Comparison of ENCODE assay signal across 13 mouse cellular contexts in genomic region chr4:141338853-141339252, GRCm38 (mm10). TPM values are rescaled to one million over a fixed set of nuclear protein-coding genes. Genes with fewer than 3 reads are reported as not detected.
DNase-seq lines count a peak whose midpoint lies in the region; ATAC-seq lines count a peak whose summit lies in the region.
"Had no signal": no experiment of that assay in that cellular context is flagged by ENCODE, and none has a peak within 500 bp of the region (broad histone marks: within the 10 kb centered on the region; RNA-seq: fewer than 3 reads in every experiment).

No protein-coding gene starts in this region.

- no peak overlapping the region for H3K4me3 ChIP-seq in intestine, embryonic 14.5 days (ENCODE audit: low read depth, low read length)

- ATAC-seq in intestine, embryonic 14.5 days (replicated peaks; ENCODE audit: low FRiP score, low TSS enrichment, low read depth), result no peak

- no peak overlapping the region for H3K4me2 ChIP-seq in intestine, embryonic 14.5 days (ENCODE audit: low read length)

- no peaks in the 10 kb centered on the region for H3K27me3 ChIP-seq in intestine, embryonic 14.5 days (replicated peaks; ENCODE audit: control insufficient read depth, insufficient read depth, low read length)

- H3K27ac ChIP-seq in intestine, embryonic 14.5 days (ENCODE audit: low read depth), result peak overlapping the region; percentile 65

- no peak overlapping the region for H3K9ac ChIP-seq in intestine, embryonic 14.5 days (ENCODE audit: low read length)

- WGBS in intestine, embryonic 14.5 days, result 0% methylated on average over 1 of the region's 1 CpGs

- H3K4me1 ChIP-seq in intestine, embryonic 14.5 days (replicated peaks; ENCODE audit: control insufficient read depth, insufficient read depth, low read length), result peaks cover 25% of the 10 kb centered on the region

- H3K9me3 ChIP-seq in intestine, embryonic 14.5 days (ENCODE audit: control insufficient read depth, low read length), result no peaks in the 10 kb centered on the region

- DNase-seq in kidney, postnatal 10 days, result peak; percentile 42
- DNase-seq in kidney, postnatal 36 days, result no peak
- peak; percentile 85 for DNase-seq in R1 (ENCODE audit: low read depth, low spot score)
- DNase-seq in intestine, embryonic 14.5 days (ENCODE audit: low spot score), result peak; percentile 68
- DNase-seq in retina, postnatal 7 days (ENCODE audit: low read depth, low spot score), result peak; percentile 21
- no peak for DNase-seq in adrenal gland, postnatal 14 days
- no peak for DNase-seq in adrenal gland, adult (ENCODE audit: inconsistent age in 2 of 2, low spot score in 1 of 2)
- DNase-seq in T-cell, adult 2 months (ENCODE audit: low spot score), result no peak
- DNase-seq: cerebellum, postnatal 25 days had no signal

- H3K36me3 ChIP-seq in intestine, embryonic 14.5 days (ENCODE audit: control insufficient read depth, insufficient read depth, low read length), result no peaks in the 10 kb centered on the region

RNA-seq across cellular contexts. Expression of gene Fam131c, which starts 29.2 kb away (rescaled TPM):
- 2.4 and 2.9 TPM in 2 replicates for polyA plus RNA-seq in intestine, embryonic 14.5 days (2014; fragmentation: Nextera tagmentation; extraction: Ambion mirVana)
- 11.0 and 16.9 TPM in 2 replicates for total RNA-seq in adrenal gland, postnatal 14 days (2021)
- polyA plus RNA-seq: liver, embryonic 16.5 days had no signal

RNA-seq across cellular contexts. Expression of gene Epha2, which starts 37.8 kb away (rescaled TPM):
- 3.4 and 3.5 TPM in 2 replicates for polyA plus RNA-seq in intestine, embryonic 14.5 days (2014; fragmentation: Nextera tagmentation; extraction: Ambion mirVana)
- total RNA-seq in adrenal gland, postnatal 14 days (2021), result 18.8 and 19.4 TPM in 2 replicates

RNA-seq across cellular contexts. Expression of gene Clcnka, which starts 59.7 kb away (rescaled TPM):
- 0.30 TPM in 1 of 2 replicates, not detected in the other for polyA plus RNA-seq in intestine, embryonic 14.5 days (2014; fragmentation: Nextera tagmentation; extraction: Ambion mirVana)
- total RNA-seq in adrenal gland, postnatal 14 days (2021), result not detected in 2 replicates
- total RNA-seq: gastrocnemius, adult 8-10 months; layer of hippocampus, adult 8-10 months had no signal
- polyA plus RNA-seq: heart, postnatal 0 days had no signal

Comparison
In these comparisons a context has a peak if more than half of its experiments do, and no peak if none do; other contexts are left out.
1. DNase-seq: peak in kidney, postnatal 10 days (single experiment), R1 (single experiment), intestine, embryonic 14.5 days (single experiment) and retina, postnatal 7 days (single experiment); none in kidney, postnatal 36 days (0 of 2), adrenal gland, postnatal 14 days (single experiment), adrenal gland, adult (0 of 2) and T-cell, adult 2 months (single experiment).